Mouse (Mus musculus) CD4-positive, CD25-positive, alpha-beta regulatory T cell, adult 4 months (primary cell): Measurements from ENCODE around the gene Polr3f. TPM values are rescaled to one million over a fixed set of nuclear protein-coding genes. Genes with fewer than 3 reads are reported as not detected.

Experiments
- polyA plus RNA-seq, 2 experiments: library from polyadenylated mRNA; unstranded; fragments of 100-300 nt; shearing (Covaris generic); gene quantifications; one replicate each; pipeline ENCODE4 v1.2.1; 2017

Polr3f gene
- polyA plus RNA-seq, 2 experiments from 2014 or later: 22.8 to 25.4 TPM

Other genes with a start within 250 kb of the Polr3f start
- gene Ovol2, start 195.6 kb upstream of the Polr3f start, polyA plus RNA-seq: not detected
- gene Kat14, start 158.7 kb upstream of the Polr3f start, polyA plus RNA-seq: 10 to 100 TPM; 16.5 to 16.7 TPM
- gene Pet117, start 158.7 kb upstream of the Polr3f start, polyA plus RNA-seq: 1 to 10 TPM in 1 of 2 experiments, not detected in 1; 1.8 TPM
- gene Dzank1, start 304 bp upstream of the Polr3f start, polyA plus RNA-seq: under 1 TPM in 1 of 2 experiments, not detected in 1; 0.96 TPM
- gene Rbbp9, start 23.2 kb downstream of the Polr3f start, polyA plus RNA-seq: 1 to 10 TPM; 8.5 to 9.6 TPM
- gene Sec23b, start 28.5 kb downstream of the Polr3f start, polyA plus RNA-seq: 100 to 1,000 TPM in 1 of 2 experiments, 10 to 100 TPM in 1; 74.5 to 101 TPM
- 10 to 100 TPM; 18.1 to 28.9 TPM for gene Smim26, start 66.3 kb downstream of the Polr3f start, polyA plus RNA-seq
- gene Dtd1, start 72.2 kb downstream of the Polr3f start, polyA plus RNA-seq: 10 to 100 TPM; 77.6 to 83.2 TPM